Mouse (Mus musculus) neural tube, embryonic 11.5 days (tissue): Measurements from ENCODE around the gene Txnip. TPM values are rescaled to one million over a fixed set of nuclear protein-coding genes. Genes with fewer than 3 reads are reported as not detected.

Experiments used
- ATAC-seq: fragments of 200-750 bp; cut with Nextera tagmentation; 2 replicates; pipeline ENCODE4 v1.8.0; 2017; ENCODE audit warnings: moderate number of reproducible peaks, mild to moderate bottlenecking, moderate TSS enrichment, moderate library complexity; ENCODE audit not compliant: insufficient read depth, low FRiP score, low TSS enrichment
- DNase-seq: peaks from one replicate; pipeline ENCODE4 v3.0.0-alpha.2; 2015; ENCODE audit warnings: low spot score
- H3K27ac ChIP-seq: fragments of 300-500 bp; sonication (generic); 2 replicates; pipeline ENCODE4 v1.5.1; 2014; ENCODE audit warnings: low read depth, mild to moderate bottlenecking, low read length
- H3K27me3 ChIP-seq: fragments of 300-500 bp; sonication (generic); 2 replicates; pipeline ENCODE4 v1.6.1; 2014; ENCODE audit warnings: mild to moderate bottlenecking, low read length, mixed read lengths; ENCODE audit not compliant: control insufficient read depth, insufficient read depth
- H3K36me3 ChIP-seq: fragments of 300-500 bp; sonication (generic); 2 replicates; pipeline ENCODE4 v1.6.1; 2014; ENCODE audit warnings: mild to moderate bottlenecking, low read length, moderate library complexity, mixed read lengths; ENCODE audit not compliant: control insufficient read depth, insufficient read depth
- H3K4me1 ChIP-seq: fragments of 300-500 bp; sonication (generic); 2 replicates; pipeline ENCODE4 v1.6.1; 2014; ENCODE audit warnings: low read length, mixed read lengths; ENCODE audit not compliant: control insufficient read depth, insufficient read depth
- H3K4me2 ChIP-seq: fragments of 300-500 bp; sonication (generic); 2 replicates; pipeline ENCODE4 v1.6.1; 2014; ENCODE audit warnings: low read depth, mild to moderate bottlenecking, moderate library complexity
- H3K4me3 ChIP-seq: fragments of 300-500 bp; sonication (generic); 2 replicates; pipeline ENCODE4 v1.5.1; 2014; ENCODE audit warnings: low read depth, low read length
- H3K9ac ChIP-seq: fragments of 300-500 bp; sonication (generic); 2 replicates; pipeline ENCODE4 v1.6.1; 2014; ENCODE audit warnings: mild to moderate bottlenecking, low read length
- H3K9me3 ChIP-seq: fragments of 300-500 bp; sonication (generic); 2 replicates; pipeline ENCODE4 v1.6.1; 2016; ENCODE audit warnings: low read length; ENCODE audit not compliant: control insufficient read depth
- WGBS: fragments of 180-500 bp; shearing (Covaris S2); extraction: QIAGEN DNeasy Blood & Tissue Kit; methylation state at CpG from one replicate; pipeline ENCODE4 v1.1.7; 2014; 5-methylcytosine and 5-hydroxymethylcytosine counted together
- polyA plus RNA-seq: library from polyadenylated mRNA; unstranded; fragments of >200 nt; fragmentation: Nextera tagmentation; extraction: Ambion mirVana; gene quantifications from 2 replicates; pipeline ENCODE4 v1.2.1, GENCODE M21; 2014

Txnip gene
- polyA plus RNA-seq, 1 experiment from 2014 or later, result 50.4 TPM

GRCm38 (mm10) chr3:96528506-96528905 is 29.3 kb upstream of the Txnip start:
- ATAC-seq (no peak), DNase-seq (no peak)
- Histone ChIP-seq H3K27me3 (peaks cover 16% of the 10 kb centered on the region; the same call in 1 of the 2 replicates), H3K4me3 (no peak overlapping the region), H3K27ac (no peak overlapping the region), H3K4me1 (no peaks in the 10 kb centered on the region), H3K4me2 (no peak overlapping the region), H3K36me3 (no peaks in the 10 kb centered on the region), H3K9ac (no peak overlapping the region), H3K9me3 (no peaks in the 10 kb centered on the region)
- 50% methylated on average over 9 of the region's 9 CpGs for WGBS

DNA sequence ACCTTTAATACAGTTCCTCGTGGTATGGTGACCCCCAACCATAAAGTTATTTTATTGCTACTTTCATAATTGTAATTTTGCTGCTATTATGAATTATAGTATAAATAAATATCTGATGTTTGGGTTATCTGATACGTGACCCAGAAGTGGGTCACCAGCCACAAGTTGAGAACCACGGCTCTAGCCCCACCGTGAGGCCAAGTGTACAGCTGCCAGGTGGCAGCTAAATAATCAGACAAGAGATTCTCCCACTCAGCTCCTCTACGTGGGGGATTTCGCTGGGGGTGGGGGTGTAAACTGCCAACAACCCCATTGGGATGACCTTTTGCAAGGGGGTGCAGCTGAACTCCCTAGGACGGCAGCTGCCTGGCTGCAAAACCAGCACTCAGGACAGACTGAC is 25.7 kb upstream of the Txnip start:
- 70% methylated on average over 7 of the region's 7 CpGs for WGBS
- no peak overlapping the region for H3K4me2 ChIP-seq
- no peaks in the 10 kb centered on the region for H3K4me1 ChIP-seq
- H3K9ac ChIP-seq, result no peak overlapping the region
- H3K36me3 ChIP-seq, result no peaks in the 10 kb centered on the region
- no peak overlapping the region for H3K27ac ChIP-seq
- H3K9me3 ChIP-seq, result no peaks in the 10 kb centered on the region
- peaks cover 11% of the 10 kb centered on the region; the same call in 1 of the 2 replicates for H3K27me3 ChIP-seq
- ATAC-seq (no peak), DNase-seq (no peak)
- H3K4me3 ChIP-seq, result no peak overlapping the region

- WGBS, result 59% methylated on average over 2 of the region's 2 CpGs
These were observed 23.5 kb upstream of the Txnip start for GRCm38 (mm10) chr3:96534300-96534699.

GRCm38 (mm10) chr3:96539316-96539715 is 18.4 kb upstream of the Txnip start:
- Histone ChIP-seq H3K9ac (no peak overlapping the region), H3K4me1 (no peaks in the 10 kb centered on the region), H3K27me3 (no peaks in the 10 kb centered on the region), H3K4me3 (no peak overlapping the region), H3K27ac (no peak overlapping the region), H3K4me2 (no peak overlapping the region), H3K9me3 (no peaks in the 10 kb centered on the region), H3K36me3 (no peaks in the 10 kb centered on the region)
- 78% methylated on average over 2 of the region's 2 CpGs for WGBS
- no peak for ATAC-seq
- DNase-seq, result no peak

More at GRCm38 (mm10) chr3:96534300-96534699, 23.5 kb upstream of the Txnip start:
- no peak overlapping the region for H3K4me3 ChIP-seq
- no peak for ATAC-seq
- no peak for DNase-seq
- no peak overlapping the region for H3K4me2 ChIP-seq
- H3K4me1 ChIP-seq, result no peaks in the 10 kb centered on the region
- no peak overlapping the region for H3K9ac ChIP-seq
- no peak overlapping the region for H3K27ac ChIP-seq
- no peaks in the 10 kb centered on the region for H3K27me3 ChIP-seq
- H3K9me3 ChIP-seq, result no peaks in the 10 kb centered on the region
- no peaks in the 10 kb centered on the region for H3K36me3 ChIP-seq

DNA sequence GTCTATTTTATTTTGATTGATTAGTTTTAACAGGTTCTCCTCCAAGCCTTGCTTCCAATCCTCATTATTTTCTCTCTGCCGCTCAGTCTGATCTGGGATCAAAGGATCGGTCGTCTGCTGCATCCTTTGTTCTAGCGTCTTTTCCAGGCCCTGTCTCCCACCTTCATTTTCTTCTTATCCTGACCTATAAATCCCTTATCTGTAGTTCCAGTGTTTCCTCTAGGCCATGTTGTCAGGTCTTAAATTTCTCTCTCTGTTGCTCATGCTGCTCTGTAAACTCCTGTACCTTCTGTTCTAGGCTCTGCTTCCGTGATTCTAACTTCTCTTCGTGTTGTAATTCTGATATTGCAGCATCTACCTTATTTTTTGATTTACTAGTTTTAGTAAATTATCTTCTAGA is 17.0 kb upstream of the Txnip start:
- no peaks in the 10 kb centered on the region for H3K27me3 ChIP-seq
- no peaks in the 10 kb centered on the region for H3K4me1 ChIP-seq
- H3K9me3 ChIP-seq, result no peaks in the 10 kb centered on the region
- H3K9ac ChIP-seq, result no peak overlapping the region
- no peak overlapping the region for H3K4me2 ChIP-seq
- no peak overlapping the region for H3K27ac ChIP-seq
- no peak overlapping the region for H3K4me3 ChIP-seq
- no peaks in the 10 kb centered on the region for H3K36me3 ChIP-seq
- 37% methylated on average over 6 of the region's 6 CpGs for WGBS
- DNase-seq (no peak), ATAC-seq (no peak)

- no peaks in the 10 kb centered on the region for H3K4me1 ChIP-seq
- ATAC-seq (no peak), DNase-seq (no peak)
- no peaks in the 10 kb centered on the region for H3K9me3 ChIP-seq
- no peak overlapping the region for H3K4me3 ChIP-seq
- no peaks in the 10 kb centered on the region for H3K36me3 ChIP-seq
- H3K27me3 ChIP-seq, result no peaks in the 10 kb centered on the region
- H3K27ac ChIP-seq, result no peak overlapping the region
- H3K9ac ChIP-seq, result no peak overlapping the region
- H3K4me2 ChIP-seq, result no peak overlapping the region
- 22% methylated on average over 14 of the region's 14 CpGs for WGBS
These were observed 16.3 kb upstream of the Txnip start for GRCm38 (mm10) chr3:96541328-96542078.

DNA sequence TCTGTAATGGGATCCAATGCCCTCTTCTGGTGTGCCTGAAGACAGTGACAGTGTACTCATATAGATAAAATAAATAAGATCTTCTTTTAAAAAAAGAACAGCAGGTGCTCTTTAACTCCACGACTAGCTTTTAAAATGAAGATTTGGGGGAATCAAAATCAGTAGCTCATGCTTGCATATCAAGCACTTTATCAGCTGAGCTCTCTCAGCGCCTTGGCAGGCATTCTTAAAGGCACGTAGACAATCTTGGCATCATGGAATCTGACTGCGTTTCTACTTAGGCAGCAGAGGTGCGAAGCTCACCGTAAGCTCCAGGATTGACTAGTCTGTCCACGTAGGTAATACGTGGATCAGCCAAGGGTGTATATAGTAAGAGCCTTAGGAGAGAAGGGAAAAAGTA is 15.2 kb upstream of the Txnip start:
- H3K36me3 ChIP-seq, result no peaks in the 10 kb centered on the region
- no peak overlapping the region for H3K27ac ChIP-seq
- DNase-seq (no peak), ATAC-seq (no peak)
- H3K4me1 ChIP-seq, result no peaks in the 10 kb centered on the region
- H3K9me3 ChIP-seq, result no peaks in the 10 kb centered on the region
- 80% methylated on average over 8 of the region's 8 CpGs for WGBS
- no peak overlapping the region for H3K9ac ChIP-seq
- H3K4me2 ChIP-seq, result no peak overlapping the region
- H3K4me3 ChIP-seq, result no peak overlapping the region
- no peaks in the 10 kb centered on the region for H3K27me3 ChIP-seq

DNA sequence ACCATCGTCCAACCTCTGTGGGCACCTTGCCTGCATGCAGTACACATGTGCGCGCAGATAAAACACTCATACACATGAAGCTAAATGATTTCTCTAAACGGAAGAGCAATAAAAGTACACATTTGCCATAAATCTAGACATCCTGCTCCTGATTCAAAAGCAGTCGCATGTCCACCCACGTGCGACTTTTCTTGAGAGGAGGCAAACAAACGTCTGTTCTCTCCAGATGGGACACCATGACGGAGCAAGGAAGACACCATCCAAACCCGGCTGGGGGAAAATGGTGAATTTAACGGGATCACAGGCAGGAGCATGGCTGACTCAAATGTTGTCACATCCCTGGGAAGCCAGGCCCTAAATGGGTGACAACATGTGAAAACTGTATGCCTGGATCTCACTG is 14.4 kb upstream of the Txnip start:
- no peaks in the 10 kb centered on the region for H3K27me3 ChIP-seq
- H3K36me3 ChIP-seq, result no peaks in the 10 kb centered on the region
- no peak for DNase-seq
- H3K9me3 ChIP-seq, result no peaks in the 10 kb centered on the region
- no peak overlapping the region for H3K9ac ChIP-seq
- H3K27ac ChIP-seq, result no peak overlapping the region
- no peaks in the 10 kb centered on the region for H3K4me1 ChIP-seq
- H3K4me3 ChIP-seq, result no peak overlapping the region
- WGBS, result 88% methylated on average over 11 of the region's 11 CpGs
- no peak overlapping the region for H3K4me2 ChIP-seq
- ATAC-seq, result no peak

- Histone ChIP-seq H3K27ac (no peak overlapping the region), H3K4me2 (no peak overlapping the region), H3K36me3 (no peaks in the 10 kb centered on the region), H3K9ac (no peak overlapping the region), H3K4me1 (no peaks in the 10 kb centered on the region), H3K4me3 (no peak overlapping the region), H3K27me3 (no peaks in the 10 kb centered on the region), H3K9me3 (no peaks in the 10 kb centered on the region)
- 40% methylated on average over 1 of the region's 1 CpGs for WGBS
- ATAC-seq (no peak), DNase-seq (no peak)
These were observed 12.2 kb upstream of the Txnip start for GRCm38 (mm10) chr3:96545565-96545964.
